Mouse (Mus musculus): ENCODE results near the gene Kcnj6. TPM values are rescaled to one million over a fixed set of nuclear protein-coding genes. Genes with fewer than 3 reads are reported as not detected.

Kcnj6 gene
- polyA plus RNA-seq, 1 experiment: not detected

- DNase-seq (ENCODE audit: low read depth in 1 of 2, low spot score in 2 of 2): no peak
- no peak overlapping the region for H3K4me3 ChIP-seq (ENCODE audit: extremely low read depth, insufficient read depth, insufficient read length)
- H3K4me1 ChIP-seq (ENCODE audit: control insufficient read depth, insufficient read depth, insufficient read length): no peaks in the 10 kb centered on the region
- no peak overlapping the region for H3K27ac ChIP-seq (ENCODE audit: insufficient read depth, low read length)
- WGBS: 61% methylated on average over 4 of the region's 4 CpGs
- H3K36me3 ChIP-seq (ENCODE audit: control insufficient read depth, insufficient read depth, low read length): no peaks in the 10 kb centered on the region
- H3K27me3 ChIP-seq (ENCODE audit: control insufficient read depth, insufficient read depth, low read length): peaks cover 6% of the 10 kb centered on the region; the same call in 1 of the 2 replicates
- TF ChIP-seq POLR2A (IDR thresholded peaks at IDR 0.05; ENCODE audit: low read depth, low read length) (no peak), CTCF (IDR thresholded peaks at IDR 0.05; ENCODE audit: extremely low read depth, insufficient read depth, insufficient read length, insufficient replicate concordance) (no peak)
Measured at GRCm38 (mm10) chr16:94994924-94995323, 2.6 kb downstream of the Kcnj6 start.

- Histone ChIP-seq H3K27me3 (ENCODE audit: control insufficient read depth, insufficient read depth, low read length) (peaks cover 6% of the 10 kb centered on the region; the same call in 1 of the 2 replicates), H3K27ac (ENCODE audit: insufficient read depth, low read length) (no peak overlapping the region), H3K4me1 (ENCODE audit: control insufficient read depth, insufficient read depth, insufficient read length) (no peaks in the 10 kb centered on the region), H3K36me3 (ENCODE audit: control insufficient read depth, insufficient read depth, low read length) (no peaks in the 10 kb centered on the region), H3K4me3 (ENCODE audit: extremely low read depth, insufficient read depth, insufficient read length) (no peak overlapping the region)
- 86% methylated on average over 3 of the region's 3 CpGs for WGBS
- DNase-seq (ENCODE audit: low read depth in 1 of 2, low spot score in 2 of 2): no peak
- no peak for TF ChIP-seq CTCF (IDR thresholded peaks at IDR 0.05; ENCODE audit: extremely low read depth, insufficient read depth, insufficient read length, insufficient replicate concordance)
- no peak for TF ChIP-seq POLR2A (IDR thresholded peaks at IDR 0.05; ENCODE audit: low read depth, low read length)
Measured at GRCm38 (mm10) chr16:94994148-94994547, 3.4 kb downstream of the Kcnj6 start.

GRCm38 (mm10) chr16:94990114-94990513 lies 7.4 kb downstream of the Kcnj6 start:
- Histone ChIP-seq H3K27ac (ENCODE audit: insufficient read depth, low read length) (no peak overlapping the region), H3K36me3 (ENCODE audit: control insufficient read depth, insufficient read depth, low read length) (no peaks in the 10 kb centered on the region), H3K27me3 (ENCODE audit: control insufficient read depth, insufficient read depth, low read length) (no peaks in the 10 kb centered on the region), H3K4me1 (ENCODE audit: control insufficient read depth, insufficient read depth, insufficient read length) (no peaks in the 10 kb centered on the region), H3K4me3 (ENCODE audit: extremely low read depth, insufficient read depth, insufficient read length) (no peak overlapping the region)
- 85% methylated on average over 2 of the region's 2 CpGs for WGBS
- TF ChIP-seq CTCF (IDR thresholded peaks at IDR 0.05; ENCODE audit: extremely low read depth, insufficient read depth, insufficient read length, insufficient replicate concordance) (no peak), POLR2A (IDR thresholded peaks at IDR 0.05; ENCODE audit: low read depth, low read length) (no peak)
- DNase-seq (ENCODE audit: low read depth in 1 of 2, low spot score in 2 of 2): no peak

- Histone ChIP-seq H3K4me1 (ENCODE audit: control insufficient read depth, insufficient read depth, insufficient read length) (no peaks in the 10 kb centered on the region), H3K27ac (ENCODE audit: insufficient read depth, low read length) (no peak overlapping the region), H3K4me3 (ENCODE audit: extremely low read depth, insufficient read depth, insufficient read length) (no peak overlapping the region), H3K27me3 (ENCODE audit: control insufficient read depth, insufficient read depth, low read length) (no peaks in the 10 kb centered on the region), H3K36me3 (ENCODE audit: control insufficient read depth, insufficient read depth, low read length) (no peaks in the 10 kb centered on the region)
- TF ChIP-seq POLR2A (IDR thresholded peaks at IDR 0.05; ENCODE audit: low read depth, low read length): no peak
- no peak for TF ChIP-seq CTCF (IDR thresholded peaks at IDR 0.05; ENCODE audit: extremely low read depth, insufficient read depth, insufficient read length, insufficient replicate concordance)
- DNase-seq (ENCODE audit: low read depth in 1 of 2, low spot score in 2 of 2): no peak
- WGBS: 78% methylated on average over 9 of the region's 9 CpGs
Measured at GRCm38 (mm10) chr16:94986731-94987130, 10.8 kb downstream of the Kcnj6 start.

GRCm38 (mm10) chr16:94984263-94984662 lies 13.2 kb downstream of the Kcnj6 start:
- no peak for DNase-seq (ENCODE audit: low read depth in 1 of 2, low spot score in 2 of 2)
- WGBS: 90% methylated on average over 3 of the region's 3 CpGs
- Histone ChIP-seq H3K36me3 (ENCODE audit: control insufficient read depth, insufficient read depth, low read length) (no peaks in the 10 kb centered on the region), H3K27me3 (ENCODE audit: control insufficient read depth, insufficient read depth, low read length) (no peaks in the 10 kb centered on the region), H3K27ac (ENCODE audit: insufficient read depth, low read length) (no peak overlapping the region), H3K4me3 (ENCODE audit: extremely low read depth, insufficient read depth, insufficient read length) (no peak overlapping the region), H3K4me1 (ENCODE audit: control insufficient read depth, insufficient read depth, insufficient read length) (no peaks in the 10 kb centered on the region)
- TF ChIP-seq CTCF (IDR thresholded peaks at IDR 0.05; ENCODE audit: extremely low read depth, insufficient read depth, insufficient read length, insufficient replicate concordance) (no peak), POLR2A (IDR thresholded peaks at IDR 0.05; ENCODE audit: low read depth, low read length) (no peak)

GRCm38 (mm10) chr16:94980374-94980773 lies 17.1 kb downstream of the Kcnj6 start:
- Histone ChIP-seq H3K27me3 (ENCODE audit: control insufficient read depth, insufficient read depth, low read length) (no peaks in the 10 kb centered on the region), H3K4me3 (ENCODE audit: extremely low read depth, insufficient read depth, insufficient read length) (no peak overlapping the region), H3K4me1 (ENCODE audit: control insufficient read depth, insufficient read depth, insufficient read length) (no peaks in the 10 kb centered on the region), H3K27ac (ENCODE audit: insufficient read depth, low read length) (no peak overlapping the region), H3K36me3 (ENCODE audit: control insufficient read depth, insufficient read depth, low read length) (no peaks in the 10 kb centered on the region)
- 86% methylated on average over 2 of the region's 2 CpGs for WGBS
- no peak for DNase-seq (ENCODE audit: low read depth in 1 of 2, low spot score in 2 of 2)
- TF ChIP-seq POLR2A (IDR thresholded peaks at IDR 0.05; ENCODE audit: low read depth, low read length) (no peak), CTCF (IDR thresholded peaks at IDR 0.05; ENCODE audit: extremely low read depth, insufficient read depth, insufficient read length, insufficient replicate concordance) (no peak)

GRCm38 (mm10) chr16:94979499-94979898 lies 18.0 kb downstream of the Kcnj6 start:
- no peak overlapping the region for H3K27ac ChIP-seq (ENCODE audit: insufficient read depth, low read length)
- H3K36me3 ChIP-seq (ENCODE audit: control insufficient read depth, insufficient read depth, low read length): no peaks in the 10 kb centered on the region
- no peaks in the 10 kb centered on the region for H3K27me3 ChIP-seq (ENCODE audit: control insufficient read depth, insufficient read depth, low read length)
- WGBS: 70% methylated on average over 9 of the region's 9 CpGs
- no peak for DNase-seq (ENCODE audit: low read depth in 1 of 2, low spot score in 2 of 2)
- no peaks in the 10 kb centered on the region for H3K4me1 ChIP-seq (ENCODE audit: control insufficient read depth, insufficient read depth, insufficient read length)
- TF ChIP-seq POLR2A (IDR thresholded peaks at IDR 0.05; ENCODE audit: low read depth, low read length): no peak
- TF ChIP-seq CTCF (IDR thresholded peaks at IDR 0.05; ENCODE audit: extremely low read depth, insufficient read depth, insufficient read length, insufficient replicate concordance): no peak
- H3K4me3 ChIP-seq (ENCODE audit: extremely low read depth, insufficient read depth, insufficient read length): no peak overlapping the region

Data from spleen, adult 2 months (tissue).